ENCODE assay signal across 20 mouse cellular contexts in the genomic region with DNA sequence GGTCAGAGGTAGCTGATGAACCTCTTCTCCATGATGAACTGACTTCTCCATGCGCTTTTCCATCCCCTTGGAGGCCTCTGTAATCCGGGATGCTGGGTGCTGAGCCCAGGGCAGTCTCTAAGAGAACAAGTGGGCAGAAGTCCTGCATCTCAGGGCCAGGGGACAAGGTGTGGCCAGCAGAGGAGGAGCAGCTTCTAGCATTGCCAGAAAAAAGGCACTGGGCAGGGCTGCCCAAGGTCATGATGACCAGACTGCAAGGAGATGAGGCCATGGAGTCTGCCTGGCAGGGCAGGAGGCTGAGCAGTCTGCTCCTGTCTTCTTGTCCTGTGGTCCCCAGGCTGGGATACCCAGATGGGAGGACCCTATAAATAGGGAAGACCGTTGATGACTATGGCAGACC.
DNase-seq lines count a peak whose midpoint lies in the region; ATAC-seq and TF ChIP-seq lines count a peak whose summit lies in the region.
"Had no signal": no experiment of that assay in that cellular context is flagged by ENCODE, and none has a peak within 500 bp of the region (broad histone marks: within the 10 kb centered on the region; RNA-seq: fewer than 3 reads in every experiment).

No protein-coding gene starts in this region.

- peaks cover 22% of the 10 kb centered on the region for H3K4me1 ChIP-seq in hindbrain, embryonic 13.5 days (replicated peaks)
- no peaks in the 10 kb centered on the region for H3K4me1 ChIP-seq in hindbrain, postnatal 0 days (ENCODE audit: insufficient read depth, low read length)
- peaks cover 4% of the 10 kb centered on the region; the same call in 1 of the 2 replicates for H3K4me1 ChIP-seq in midbrain, embryonic 15.5 days
- H3K4me1 ChIP-seq in midbrain, embryonic 11.5 days (ENCODE audit: control insufficient read depth, insufficient read depth, low read length): no peaks in the 10 kb centered on the region
- peaks cover 12% of the 10 kb centered on the region; the same call in 1 of the 2 replicates for H3K4me1 ChIP-seq in midbrain, embryonic 16.5 days (ENCODE audit: control insufficient read depth, insufficient read depth, low read length)
- H3K4me1 ChIP-seq in forebrain, embryonic 15.5 days: no peaks in the 10 kb centered on the region

- H3K36me3 ChIP-seq in hindbrain, embryonic 13.5 days: no peaks in the 10 kb centered on the region
- no peaks in the 10 kb centered on the region for H3K36me3 ChIP-seq in hindbrain, postnatal 0 days (ENCODE audit: insufficient read depth, low read length)
- H3K36me3 ChIP-seq in midbrain, embryonic 15.5 days (replicated peaks): no peaks in the 10 kb centered on the region
- no peaks in the 10 kb centered on the region for H3K36me3 ChIP-seq in midbrain, embryonic 11.5 days (ENCODE audit: control insufficient read depth, insufficient read depth, low read length)
- H3K36me3 ChIP-seq in midbrain, embryonic 16.5 days (ENCODE audit: control insufficient read depth, insufficient read depth, low read length): no peaks in the 10 kb centered on the region
- no peaks in the 10 kb centered on the region for H3K36me3 ChIP-seq in forebrain, embryonic 15.5 days
- H3K36me3 ChIP-seq: embryonic facial prominence, embryonic 10.5 days; heart, embryonic 13.5 days; hindbrain, embryonic 15.5 days had no signal

- peak; percentile 52 to 66 for DNase-seq in adrenal gland, adult (ENCODE audit: inconsistent age in 2 of 2, low spot score in 1 of 2)
- no peak for DNase-seq in adrenal gland, postnatal 25 days
- DNase-seq in hindbrain, postnatal 0 days (ENCODE audit: low spot score): no peak
- no peak for DNase-seq in midbrain, embryonic 11.5 days (ENCODE audit: low spot score, missing footprints)
- DNase-seq: B cell, adult 2 months; cerebellum, adult 2 months; cerebellum, postnatal 10 days; gastrocnemius, postnatal 36 days; heart, adult 11 months; heart, postnatal 36 days had no signal

- TF ChIP-seq CTCF in hindbrain, postnatal 0 days (IDR thresholded peaks at IDR 0.05; ENCODE audit: low read depth): no peak

- WGBS in hindbrain, embryonic 13.5 days: 93% methylated on average over 3 of the region's 3 CpGs
- 91% methylated on average over 3 of the region's 3 CpGs for WGBS in hindbrain, postnatal 0 days
- WGBS in midbrain, embryonic 15.5 days: 89% methylated on average over 3 of the region's 3 CpGs
- 98% methylated on average over 3 of the region's 3 CpGs for WGBS in midbrain, embryonic 11.5 days
- WGBS in midbrain, embryonic 16.5 days: 91% methylated on average over 3 of the region's 3 CpGs
- WGBS in forebrain, embryonic 15.5 days: 97% methylated on average over 3 of the region's 3 CpGs

- no peak for ATAC-seq in hindbrain, embryonic 13.5 days (ENCODE audit: low FRiP score)
- ATAC-seq in hindbrain, postnatal 0 days: no peak
- no peak for ATAC-seq in midbrain, embryonic 15.5 days (replicated peaks)
- no peak for ATAC-seq in midbrain, embryonic 11.5 days (ENCODE audit: low FRiP score)
- no peak for ATAC-seq in midbrain, embryonic 16.5 days
- no peak for ATAC-seq in forebrain, embryonic 15.5 days (replicated peaks)
- ATAC-seq: CD4-positive, CD25-positive, alpha-beta regulatory T cell, adult 4 months; forebrain, embryonic 13.5 days had no signal

- no peak overlapping the region for H3K4me3 ChIP-seq in hindbrain, embryonic 13.5 days
- no peak overlapping the region for H3K4me3 ChIP-seq in hindbrain, postnatal 0 days (ENCODE audit: low read length)
- H3K4me3 ChIP-seq in midbrain, embryonic 15.5 days: no peak overlapping the region
- H3K4me3 ChIP-seq in midbrain, embryonic 11.5 days (ENCODE audit: low read depth, low read length): no peak overlapping the region
- H3K4me3 ChIP-seq in midbrain, embryonic 16.5 days (ENCODE audit: low read depth, low read length): no peak overlapping the region
- no peak overlapping the region for H3K4me3 ChIP-seq in forebrain, embryonic 15.5 days
- H3K4me3 ChIP-seq: embryonic facial prominence, embryonic 10.5 days; forebrain, embryonic 13.5 days; heart, embryonic 13.5 days; hindbrain, embryonic 15.5 days had no signal

- no peaks in the 10 kb centered on the region for H3K27me3 ChIP-seq in hindbrain, embryonic 13.5 days
- H3K27me3 ChIP-seq in hindbrain, postnatal 0 days (ENCODE audit: insufficient read depth, low read length): no peaks in the 10 kb centered on the region
- no peaks in the 10 kb centered on the region for H3K27me3 ChIP-seq in midbrain, embryonic 15.5 days (replicated peaks)
- no peaks in the 10 kb centered on the region for H3K27me3 ChIP-seq in midbrain, embryonic 11.5 days (ENCODE audit: control insufficient read depth, insufficient read depth, low read length)
- no peaks in the 10 kb centered on the region for H3K27me3 ChIP-seq in midbrain, embryonic 16.5 days (ENCODE audit: control insufficient read depth, insufficient read depth, low read depth, low read length)
- H3K27me3 ChIP-seq in forebrain, embryonic 15.5 days: no peaks in the 10 kb centered on the region
- H3K27me3 ChIP-seq: hindbrain, embryonic 15.5 days had no signal

- H3K27ac ChIP-seq in hindbrain, embryonic 13.5 days: peak overlapping the region; percentile 79
- H3K27ac ChIP-seq in hindbrain, postnatal 0 days: no peak overlapping the region
- H3K27ac ChIP-seq in midbrain, embryonic 15.5 days: peak overlapping the region; percentile 46
- no peak overlapping the region for H3K27ac ChIP-seq in midbrain, embryonic 11.5 days (ENCODE audit: low read depth, low read length)
- peak overlapping the region; percentile 47; the same call in 1 of the 2 replicates for H3K27ac ChIP-seq in midbrain, embryonic 16.5 days (ENCODE audit: low read length)
- H3K27ac ChIP-seq in forebrain, embryonic 15.5 days (replicated peaks): no peak overlapping the region
- H3K27ac ChIP-seq: embryonic facial prominence, embryonic 10.5 days; forebrain, embryonic 13.5 days; heart, embryonic 13.5 days; hindbrain, embryonic 15.5 days had no signal

- no peak overlapping the region for H3K4me2 ChIP-seq in hindbrain, embryonic 13.5 days
- no peak overlapping the region for H3K4me2 ChIP-seq in hindbrain, postnatal 0 days (ENCODE audit: low read depth, low read length)
- H3K4me2 ChIP-seq in midbrain, embryonic 15.5 days: no peak overlapping the region
- H3K4me2 ChIP-seq in midbrain, embryonic 11.5 days: no peak overlapping the region
- H3K4me2 ChIP-seq in midbrain, embryonic 16.5 days (ENCODE audit: low read length): no peak overlapping the region
- H3K4me2 ChIP-seq in forebrain, embryonic 15.5 days (replicated peaks): no peak overlapping the region
- H3K4me2 ChIP-seq: forebrain, embryonic 13.5 days; heart, embryonic 13.5 days; hindbrain, embryonic 15.5 days had no signal

- H3K9me3 ChIP-seq in hindbrain, embryonic 13.5 days: no peaks in the 10 kb centered on the region
- H3K9me3 ChIP-seq in hindbrain, postnatal 0 days (ENCODE audit: low read length): no peaks in the 10 kb centered on the region
- no peaks in the 10 kb centered on the region for H3K9me3 ChIP-seq in midbrain, embryonic 15.5 days
- no peaks in the 10 kb centered on the region for H3K9me3 ChIP-seq in midbrain, embryonic 11.5 days (ENCODE audit: control insufficient read depth, low read length)
- no peaks in the 10 kb centered on the region for H3K9me3 ChIP-seq in midbrain, embryonic 16.5 days (replicated peaks; ENCODE audit: control insufficient read depth, low read length, poor library complexity, severe bottlenecking)
- H3K9me3 ChIP-seq in forebrain, embryonic 15.5 days: no peaks in the 10 kb centered on the region
- H3K9me3 ChIP-seq: embryonic facial prominence, embryonic 10.5 days; forebrain, embryonic 13.5 days; G1E; heart, embryonic 13.5 days; hindbrain, embryonic 15.5 days had no signal

- no peak overlapping the region for H3K9ac ChIP-seq in hindbrain, embryonic 13.5 days
- H3K9ac ChIP-seq in hindbrain, postnatal 0 days (replicated peaks; ENCODE audit: low read length): no peak overlapping the region
- H3K9ac ChIP-seq in midbrain, embryonic 15.5 days: no peak overlapping the region
- H3K9ac ChIP-seq in midbrain, embryonic 11.5 days (ENCODE audit: low read length): no peak overlapping the region
- 0 out of 2 replicates have a peak overlapping the region, but pooled peaks have one; percentile 14 for H3K9ac ChIP-seq in midbrain, embryonic 16.5 days (ENCODE audit: low read depth, low read length)
- no peak overlapping the region for H3K9ac ChIP-seq in forebrain, embryonic 15.5 days (replicated peaks)
- H3K9ac ChIP-seq: forebrain, embryonic 13.5 days; heart, embryonic 13.5 days; hindbrain, embryonic 15.5 days had no signal

Comparison
In these comparisons a context has a peak if more than half of its experiments do, and no peak if none do; other contexts are left out.
1. DNase-seq: peak in adrenal gland, adult (2 of 2); none in adrenal gland, postnatal 25 days (single experiment), hindbrain, postnatal 0 days (single experiment) and midbrain, embryonic 11.5 days (single experiment).
2. H3K27ac ChIP-seq: peak in hindbrain, embryonic 13.5 days (single experiment), midbrain, embryonic 15.5 days (single experiment) and midbrain, embryonic 16.5 days (single experiment); none in hindbrain, postnatal 0 days (single experiment), midbrain, embryonic 11.5 days (single experiment) and forebrain, embryonic 15.5 days (single experiment).